Mouse (Mus musculus) olfactory bulb, adult 2 months (tissue): ENCODE results near the gene Dnajb2.

Experiments used
- CTCF ChIP-seq: fragments of 200-500 bp; IDR thresholded peaks from 2 replicates; pipeline ENCODE4 v1.5.1; 2012; ENCODE audit warnings: low read depth, mild to moderate bottlenecking, low read length, moderate library complexity; ENCODE audit not compliant: insufficient read depth
- POLR2A ChIP-seq: fragments of 200-500 bp; IDR thresholded peaks from 2 replicates; pipeline ENCODE4 v1.6.1; 2012; ENCODE audit warnings: mild to moderate bottlenecking, low read depth, low read length, moderate library complexity; ENCODE audit not compliant: insufficient read depth

DNA sequence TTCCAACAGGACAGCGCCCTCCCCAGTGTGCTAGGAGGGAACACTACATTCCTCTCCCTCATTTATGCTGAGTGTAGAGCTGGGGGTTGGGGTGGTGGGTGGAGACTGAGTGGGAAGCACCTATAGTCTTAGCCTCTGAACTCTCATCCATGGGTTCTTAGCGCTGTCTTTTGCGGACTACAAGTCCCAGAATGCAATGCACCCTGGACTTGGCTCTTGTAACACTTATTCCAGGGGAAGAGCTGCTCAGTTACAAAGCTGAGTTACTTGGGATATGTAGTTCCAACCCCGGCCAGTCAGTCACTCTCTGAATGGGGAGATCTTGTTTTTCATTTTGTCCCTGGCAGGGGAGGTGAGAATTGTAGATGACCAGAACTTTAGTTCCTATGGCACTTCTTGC is 8.6 kb downstream of the Dnajb2 start:
- TF ChIP-seq CTCF (no peak), POLR2A (no peak)
